Mouse (Mus musculus) CH12.LX (cell line): ENCODE data around the gene Btbd1.

Experiments
- CTCF ChIP-seq, 2 experiments: IDR thresholded peaks in 1 of 2; conservative IDR thresholded peaks in 1 of 2; 2 replicates each; pipeline ENCODE4 v1.5.1; 2011 to 2012; ENCODE audit warnings: low read depth in 2 of 2, low read length in 2 of 2, improper control_type of control experiment in 1 of 2, inconsistent platforms in 1 of 2, mild to moderate bottlenecking in 1 of 2, moderate library complexity in 1 of 2
- EP300 ChIP-seq: IDR thresholded peaks from 2 replicates; pipeline ENCODE4 v1.6.1; 2011; ENCODE audit warnings: low read length, improper control_type of control experiment
- MYC ChIP-seq: IDR thresholded peaks from 2 replicates; pipeline ENCODE4 v1.6.1; 2011; ENCODE audit warnings: low read depth, mild to moderate bottlenecking, improper control_type of control experiment, low read length
- NELFE ChIP-seq: IDR thresholded peaks from 2 replicates; pipeline ENCODE4 v1.6.1; 2011; ENCODE audit warnings: low read depth, low read length, improper control_type of control experiment
- POLR2A ChIP-seq: IDR thresholded peaks from 2 replicates; pipeline ENCODE4 v1.6.1; 2011; ENCODE audit warnings: low read depth, mild to moderate bottlenecking, improper control_type of control experiment, low read length
- TCF12 ChIP-seq: IDR thresholded peaks from 2 replicates; pipeline ENCODE4 v1.6.1; 2014; ENCODE audit warnings: low read depth, mild to moderate bottlenecking, inconsistent platforms, low read length, improper control_type of control experiment
- ZKSCAN1 ChIP-seq: IDR thresholded peaks from 2 replicates; pipeline ENCODE4 v1.6.1; 2012; ENCODE audit warnings: low read depth, inconsistent platforms, low read length, improper control_type of control experiment, borderline replicate concordance

GRCm38 (mm10) chr7:81828681-81829378 is 401 bp downstream of the Btbd1 start:
- TF ChIP-seq TCF12 (no peak), ZKSCAN1 (no peak), MYC (no peak), EP300 (no peak), POLR2A (no peak), NELFE (no peak), CTCF (conservative IDR thresholded peaks at IDR 0.05 in 1 of 2, IDR thresholded peaks at IDR 0.05 in 1 of 2; ENCODE audit: low read depth in 2 of 2, low read length in 2 of 2) (no peak)
